Mouse (Mus musculus): ENCODE data around the gene Gna13. TPM values are rescaled to one million over a fixed set of nuclear protein-coding genes. Genes with fewer than 3 reads are reported as not detected.

The Gna13 gene
- 36.9 and 38.0 TPM in 2 replicates for polyA plus RNA-seq (2014; fragmentation: Nextera tagmentation; extraction: Ambion mirVana)

DNA sequence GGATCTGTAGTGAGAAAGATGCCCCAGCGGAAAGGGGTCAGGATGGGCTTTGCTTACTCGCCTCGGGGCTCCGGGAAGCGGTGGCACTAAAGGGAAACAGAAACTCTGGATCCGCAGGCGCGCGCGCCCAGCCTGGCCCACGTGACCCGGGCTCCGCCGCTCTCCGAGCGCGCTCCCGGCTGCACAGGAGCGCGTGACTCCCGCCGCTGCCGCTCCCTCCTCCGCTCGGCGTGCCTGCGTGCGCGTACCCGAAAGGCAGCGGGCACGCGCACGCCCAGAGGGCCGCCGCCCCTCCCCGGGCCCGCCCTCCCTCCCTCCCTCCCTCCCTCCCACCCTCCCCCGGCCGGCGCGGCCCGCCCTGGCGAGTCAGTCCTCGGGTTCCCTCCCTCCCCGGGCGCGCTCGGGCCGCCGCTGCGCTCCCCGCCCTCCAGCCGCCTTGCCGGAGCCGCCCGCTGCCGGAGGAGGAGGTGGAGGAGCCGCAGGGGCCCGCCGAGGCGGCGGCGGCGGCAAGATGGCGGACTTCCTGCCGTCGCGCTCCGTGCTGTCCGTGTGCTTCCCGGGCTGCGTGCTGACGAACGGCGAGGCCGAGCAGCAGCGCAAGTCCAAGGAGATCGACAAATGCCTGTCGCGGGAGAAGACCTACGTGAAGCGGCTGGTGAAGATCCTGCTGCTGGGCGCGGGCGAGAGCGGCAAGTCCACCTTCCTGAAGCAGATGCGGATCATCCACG is at the start of gene Gna13:
Gna13 (plus strand) TSS at position 369 of the 728 bp plus-strand sequence.
- peaks cover 15% of the 10 kb centered on the region for H3K36me3 ChIP-seq (ENCODE audit: control insufficient read depth, insufficient read depth, low read length)
- H3K9ac ChIP-seq (ENCODE audit: low read length): peak within 1 kb of the TSS; percentile 92
- no peaks in the 10 kb centered on the region for H3K9me3 ChIP-seq (ENCODE audit: control insufficient read depth, low read length)
- no peaks in the 10 kb centered on the region for H3K27me3 ChIP-seq (replicated peaks; ENCODE audit: control insufficient read depth, insufficient read depth, low read length)
- peaks cover 41% of the 10 kb centered on the region for H3K4me1 ChIP-seq (replicated peaks; ENCODE audit: control insufficient read depth, insufficient read depth, low read length)
- peak within 1 kb of the TSS; percentile 93 for H3K27ac ChIP-seq (ENCODE audit: low read depth)
- under 1% methylated on average over 51 of the region's 89 CpGs for WGBS
- peak; percentile 76 for ATAC-seq (replicated peaks; ENCODE audit: low FRiP score, low TSS enrichment, low read depth)
- peak; percentile 92 for DNase-seq (ENCODE audit: low spot score)
- peak within 1 kb of the TSS; percentile 60 for H3K4me2 ChIP-seq (ENCODE audit: low read length)
- peak within 1 kb of the TSS; percentile 83 for H3K4me3 ChIP-seq (ENCODE audit: low read depth, low read length)

DNA sequence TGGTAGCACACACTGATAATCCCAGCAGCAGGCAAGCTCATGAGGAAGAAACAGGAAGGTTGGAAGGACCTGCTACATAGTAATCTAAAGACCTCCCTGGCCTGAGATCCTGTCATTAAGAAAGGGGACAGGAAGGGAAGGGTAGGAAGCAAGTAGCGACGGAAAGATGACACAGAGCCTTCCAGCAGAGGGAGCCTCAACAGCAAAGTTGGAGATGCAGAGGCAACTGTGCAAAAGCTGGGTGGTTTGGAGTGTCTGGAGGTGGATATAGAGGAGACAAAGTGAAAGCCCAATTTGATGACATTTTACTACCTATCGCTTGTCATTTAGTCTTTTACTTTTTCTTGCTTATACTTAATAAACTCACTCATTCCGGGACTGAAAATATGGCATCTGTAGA is 45.7 kb upstream of the Gna13 start:
- Histone ChIP-seq H3K27me3 (replicated peaks; ENCODE audit: control insufficient read depth, insufficient read depth, low read length) (peaks cover 4% of the 10 kb centered on the region; the same call in 1 of the 2 replicates), H3K36me3 (ENCODE audit: control insufficient read depth, insufficient read depth, low read length) (no peaks in the 10 kb centered on the region), H3K9me3 (ENCODE audit: control insufficient read depth, low read length) (no peaks in the 10 kb centered on the region), H3K4me2 (ENCODE audit: low read length) (no peak overlapping the region), H3K4me1 (replicated peaks; ENCODE audit: control insufficient read depth, insufficient read depth, low read length) (no peaks in the 10 kb centered on the region), H3K27ac (ENCODE audit: low read depth) (no peak overlapping the region), H3K9ac (ENCODE audit: low read length) (no peak overlapping the region), H3K4me3 (ENCODE audit: low read depth, low read length) (no peak overlapping the region)
- 41% methylated on average over 4 of the region's 4 CpGs for WGBS
- ATAC-seq (replicated peaks; ENCODE audit: low FRiP score, low TSS enrichment, low read depth) (no peak), DNase-seq (ENCODE audit: low spot score) (no peak)

DNA sequence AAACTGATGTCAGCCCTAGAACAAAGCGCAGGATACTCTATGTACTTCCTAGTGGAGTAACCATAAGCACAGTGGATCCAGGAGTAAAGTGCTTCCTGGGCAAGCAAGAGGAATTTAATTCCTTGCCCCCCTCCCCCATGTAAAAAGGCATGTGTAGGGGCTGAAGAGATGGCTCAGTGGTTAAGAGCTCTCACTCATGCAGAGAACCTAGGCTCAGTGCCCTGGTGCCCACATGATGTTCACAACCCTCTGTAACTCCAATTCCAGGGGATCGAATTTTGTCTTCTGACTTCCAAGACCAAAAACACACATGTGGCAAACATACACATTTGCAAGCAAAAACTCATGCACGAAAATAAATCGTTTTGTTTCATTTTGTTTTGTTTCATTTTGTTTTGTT is 43.2 kb upstream of the Gna13 start:
- H3K4me3 ChIP-seq (ENCODE audit: low read depth, low read length): no peak overlapping the region
- H3K4me1 ChIP-seq (replicated peaks; ENCODE audit: control insufficient read depth, insufficient read depth, low read length): no peaks in the 10 kb centered on the region
- H3K4me2 ChIP-seq (ENCODE audit: low read length): no peak overlapping the region
- H3K27ac ChIP-seq (ENCODE audit: low read depth): no peak overlapping the region; the same call in 1 of the 2 replicates
- ATAC-seq (replicated peaks; ENCODE audit: low FRiP score, low TSS enrichment, low read depth) (no peak), DNase-seq (ENCODE audit: low spot score) (no peak)
- 84% methylated on average over 4 of the region's 4 CpGs for WGBS
- H3K27me3 ChIP-seq (replicated peaks; ENCODE audit: control insufficient read depth, insufficient read depth, low read length): no peaks in the 10 kb centered on the region
- H3K9ac ChIP-seq (ENCODE audit: low read length): no peak overlapping the region
- no peaks in the 10 kb centered on the region for H3K9me3 ChIP-seq (ENCODE audit: control insufficient read depth, low read length)
- H3K36me3 ChIP-seq (ENCODE audit: control insufficient read depth, insufficient read depth, low read length): no peaks in the 10 kb centered on the region

DNA sequence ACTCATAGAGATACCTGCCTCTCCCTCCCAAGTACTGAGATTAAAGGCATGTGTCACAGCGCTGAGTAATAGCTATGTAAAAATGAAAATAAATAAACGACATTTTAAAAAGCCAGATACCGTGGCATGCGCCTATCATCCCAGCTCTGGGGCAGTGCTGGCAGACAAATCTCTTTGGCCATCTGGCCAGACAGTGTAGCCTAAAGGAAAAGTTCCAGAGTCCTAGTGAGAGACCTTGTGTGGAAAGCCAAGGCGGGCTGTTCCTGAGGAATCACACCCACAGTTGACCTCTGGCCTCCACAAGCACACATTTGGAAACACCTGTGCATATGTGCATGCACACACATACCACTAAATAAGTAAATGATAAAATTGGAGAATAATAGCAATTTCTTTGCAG is 42.7 kb upstream of the Gna13 start:
- no peaks in the 10 kb centered on the region for H3K36me3 ChIP-seq (ENCODE audit: control insufficient read depth, insufficient read depth, low read length)
- H3K4me2 ChIP-seq (ENCODE audit: low read length): no peak overlapping the region
- no peak overlapping the region; the same call in 1 of the 2 replicates for H3K27ac ChIP-seq (ENCODE audit: low read depth)
- no peaks in the 10 kb centered on the region for H3K9me3 ChIP-seq (ENCODE audit: control insufficient read depth, low read length)
- no peak overlapping the region for H3K9ac ChIP-seq (ENCODE audit: low read length)
- ATAC-seq (replicated peaks; ENCODE audit: low FRiP score, low TSS enrichment, low read depth): no peak
- no peak overlapping the region for H3K4me3 ChIP-seq (ENCODE audit: low read depth, low read length)
- DNase-seq (ENCODE audit: low spot score): no peak
- WGBS: 71% methylated on average over 5 of the region's 5 CpGs
- H3K27me3 ChIP-seq (replicated peaks; ENCODE audit: control insufficient read depth, insufficient read depth, low read length): no peaks in the 10 kb centered on the region
- H3K4me1 ChIP-seq (replicated peaks; ENCODE audit: control insufficient read depth, insufficient read depth, low read length): no peaks in the 10 kb centered on the region

DNA sequence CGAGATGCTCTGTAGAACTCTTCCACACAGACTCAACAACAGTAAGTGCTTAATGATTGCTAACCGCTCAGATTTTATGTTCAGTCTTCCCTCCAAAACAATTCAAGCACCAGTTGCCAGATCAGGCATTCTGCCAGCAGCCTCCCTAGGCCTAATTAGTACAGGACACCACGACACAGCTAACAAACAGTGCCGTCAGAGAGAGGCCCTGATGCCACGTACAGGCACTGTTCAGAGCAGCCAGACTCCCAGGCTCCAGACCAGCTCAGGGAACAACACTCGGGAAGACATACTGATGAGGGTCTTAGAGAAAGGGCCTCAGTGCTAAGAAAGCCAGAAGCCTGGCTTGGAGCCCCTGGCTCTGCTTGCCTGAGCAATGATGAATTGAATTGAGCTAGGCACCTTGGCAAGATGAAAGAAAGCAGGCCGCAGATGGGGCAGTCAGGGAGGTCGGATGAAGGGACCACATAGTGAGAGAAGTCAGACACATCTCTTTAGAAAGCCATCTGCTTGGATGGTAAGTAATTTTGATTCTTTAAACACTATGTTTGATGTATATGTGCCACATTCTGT is 42.2 kb upstream of the Gna13 start:
- Histone ChIP-seq H3K27ac (ENCODE audit: low read depth) (peak overlapping the region; percentile 43; the same call in 1 of the 2 replicates), H3K4me3 (ENCODE audit: low read depth, low read length) (no peak overlapping the region), H3K9me3 (ENCODE audit: control insufficient read depth, low read length) (no peaks in the 10 kb centered on the region), H3K9ac (ENCODE audit: low read length) (no peak overlapping the region), H3K4me2 (ENCODE audit: low read length) (no peak overlapping the region), H3K4me1 (replicated peaks; ENCODE audit: control insufficient read depth, insufficient read depth, low read length) (no peaks in the 10 kb centered on the region), H3K27me3 (replicated peaks; ENCODE audit: control insufficient read depth, insufficient read depth, low read length) (no peaks in the 10 kb centered on the region), H3K36me3 (ENCODE audit: control insufficient read depth, insufficient read depth, low read length) (no peaks in the 10 kb centered on the region)
- no peak for ATAC-seq (replicated peaks; ENCODE audit: low FRiP score, low TSS enrichment, low read depth)
- DNase-seq (ENCODE audit: low spot score): no peak
- 36% methylated on average over 8 of the region's 8 CpGs for WGBS

DNA sequence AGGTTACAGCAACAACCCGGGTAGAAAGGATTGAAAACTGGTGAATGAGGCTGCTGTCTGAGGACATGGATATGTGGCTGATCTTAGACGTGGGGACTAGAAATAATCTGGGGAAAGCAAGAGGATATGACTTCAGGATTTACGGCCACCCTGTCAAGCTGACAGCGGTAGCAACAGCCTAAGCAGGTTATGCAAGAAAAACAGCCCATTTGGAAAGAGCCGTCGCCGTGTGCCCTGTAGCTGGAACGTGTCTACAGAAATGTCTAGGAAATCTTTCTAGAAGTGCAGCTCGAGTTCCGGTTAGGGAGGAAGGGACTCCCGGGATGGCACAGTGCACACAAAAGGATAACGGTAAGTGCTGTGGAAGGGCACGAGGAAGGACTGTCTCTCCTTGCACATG is 36.4 kb upstream of the Gna13 start:
- ATAC-seq (replicated peaks; ENCODE audit: low FRiP score, low TSS enrichment, low read depth): no peak
- Histone ChIP-seq H3K36me3 (ENCODE audit: control insufficient read depth, insufficient read depth, low read length) (no peaks in the 10 kb centered on the region), H3K4me2 (ENCODE audit: low read length) (no peak overlapping the region), H3K9ac (ENCODE audit: low read length) (no peak overlapping the region), H3K9me3 (ENCODE audit: control insufficient read depth, low read length) (no peaks in the 10 kb centered on the region), H3K4me1 (replicated peaks; ENCODE audit: control insufficient read depth, insufficient read depth, low read length) (peaks cover 3% of the 10 kb centered on the region), H3K4me3 (ENCODE audit: low read depth, low read length) (no peak overlapping the region), H3K27me3 (replicated peaks; ENCODE audit: control insufficient read depth, insufficient read depth, low read length) (no peaks in the 10 kb centered on the region), H3K27ac (ENCODE audit: low read depth) (no peak overlapping the region)
- DNase-seq (ENCODE audit: low spot score): no peak
- WGBS: 56% methylated on average over 13 of the region's 13 CpGs

DNA sequence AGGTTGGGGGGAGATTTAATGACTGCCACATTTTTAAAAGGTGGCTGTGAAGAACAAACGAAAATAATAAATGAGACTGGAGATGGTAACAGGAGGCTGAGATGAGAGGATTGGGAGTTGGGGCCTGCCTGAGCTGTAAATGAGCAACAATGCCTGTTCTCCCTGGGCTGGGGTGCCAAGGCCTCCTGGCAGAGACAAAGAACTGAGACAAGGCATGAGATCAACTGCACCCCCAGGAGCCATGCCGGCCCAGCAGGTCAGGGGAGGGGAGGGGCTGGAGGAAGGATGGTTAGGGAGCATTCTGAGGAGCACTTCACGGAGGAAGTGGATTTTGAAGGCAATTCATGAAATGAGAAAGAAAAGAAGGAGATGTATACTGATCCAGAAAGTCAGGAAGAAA is 35.2 kb upstream of the Gna13 start:
- no peaks in the 10 kb centered on the region for H3K36me3 ChIP-seq (ENCODE audit: control insufficient read depth, insufficient read depth, low read length)
- H3K27ac ChIP-seq (ENCODE audit: low read depth): no peak overlapping the region
- H3K4me1 ChIP-seq (replicated peaks; ENCODE audit: control insufficient read depth, insufficient read depth, low read length): peaks cover 3% of the 10 kb centered on the region
- H3K9ac ChIP-seq (ENCODE audit: low read length): no peak overlapping the region
- no peak overlapping the region for H3K4me3 ChIP-seq (ENCODE audit: low read depth, low read length)
- H3K9me3 ChIP-seq (ENCODE audit: control insufficient read depth, low read length): no peaks in the 10 kb centered on the region
- ATAC-seq (replicated peaks; ENCODE audit: low FRiP score, low TSS enrichment, low read depth): no peak
- 41% methylated on average over 3 of the region's 3 CpGs for WGBS
- H3K4me2 ChIP-seq (ENCODE audit: low read length): no peak overlapping the region
- no peaks in the 10 kb centered on the region for H3K27me3 ChIP-seq (replicated peaks; ENCODE audit: control insufficient read depth, insufficient read depth, low read length)
- no peak for DNase-seq (ENCODE audit: low spot score)

DNA sequence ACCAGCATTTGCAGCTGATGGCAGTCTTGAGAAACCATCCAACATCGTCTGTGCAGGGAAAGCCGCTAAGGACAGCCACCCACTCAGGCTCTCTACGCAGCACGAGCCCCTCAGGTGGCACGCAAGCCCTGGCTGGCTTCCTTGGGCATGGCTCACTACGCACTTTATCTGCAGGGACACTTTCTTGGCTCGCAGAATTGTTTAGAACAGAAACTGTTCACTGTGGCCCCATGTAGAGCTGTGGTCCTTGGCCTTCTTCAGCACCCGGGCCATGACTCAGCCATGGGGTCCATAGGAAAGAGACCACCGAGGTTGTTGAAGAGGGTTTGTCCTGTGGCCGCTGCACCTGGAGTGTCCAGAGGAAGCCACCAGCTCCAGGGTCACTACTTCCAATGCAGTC is 34.7 kb upstream of the Gna13 start:
- Histone ChIP-seq H3K27ac (ENCODE audit: low read depth) (no peak overlapping the region), H3K4me1 (replicated peaks; ENCODE audit: control insufficient read depth, insufficient read depth, low read length) (peaks cover 3% of the 10 kb centered on the region), H3K9ac (ENCODE audit: low read length) (no peak overlapping the region), H3K36me3 (ENCODE audit: control insufficient read depth, insufficient read depth, low read length) (no peaks in the 10 kb centered on the region), H3K4me3 (ENCODE audit: low read depth, low read length) (no peak overlapping the region), H3K9me3 (ENCODE audit: control insufficient read depth, low read length) (no peaks in the 10 kb centered on the region), H3K27me3 (replicated peaks; ENCODE audit: control insufficient read depth, insufficient read depth, low read length) (no peaks in the 10 kb centered on the region), H3K4me2 (ENCODE audit: low read length) (no peak overlapping the region)
- DNase-seq (ENCODE audit: low spot score): no peak
- WGBS: 85% methylated on average over 10 of the region's 10 CpGs
- ATAC-seq (replicated peaks; ENCODE audit: low FRiP score, low TSS enrichment, low read depth): no peak

DNA sequence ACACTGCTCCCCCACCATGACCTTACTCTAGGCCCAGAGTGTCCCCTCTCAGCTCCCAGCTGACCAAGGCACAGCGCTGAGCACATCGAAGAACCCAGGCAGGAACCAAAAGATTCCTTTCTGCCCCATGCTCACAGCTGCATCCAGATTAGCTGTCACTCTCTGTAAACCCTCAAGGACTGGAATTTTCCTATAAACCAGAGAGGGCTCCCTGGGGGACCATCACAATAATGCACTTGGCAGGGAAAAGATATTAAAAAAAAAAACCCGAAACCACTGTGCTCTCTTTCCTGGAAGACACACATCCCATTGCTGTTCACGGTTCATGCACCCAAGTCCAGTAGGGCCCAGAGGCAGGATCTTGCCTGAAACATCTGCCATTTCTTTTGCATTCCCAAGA is 33.3 kb upstream of the Gna13 start:
- Histone ChIP-seq H3K9ac (ENCODE audit: low read length) (no peak overlapping the region), H3K4me3 (ENCODE audit: low read depth, low read length) (no peak overlapping the region), H3K36me3 (ENCODE audit: control insufficient read depth, insufficient read depth, low read length) (no peaks in the 10 kb centered on the region), H3K4me1 (replicated peaks; ENCODE audit: control insufficient read depth, insufficient read depth, low read length) (peaks cover 3% of the 10 kb centered on the region), H3K4me2 (ENCODE audit: low read length) (no peak overlapping the region), H3K9me3 (ENCODE audit: control insufficient read depth, low read length) (no peaks in the 10 kb centered on the region), H3K27ac (ENCODE audit: low read depth) (no peak overlapping the region), H3K27me3 (replicated peaks; ENCODE audit: control insufficient read depth, insufficient read depth, low read length) (no peaks in the 10 kb centered on the region)
- 56% methylated on average over 4 of the region's 4 CpGs for WGBS
- no peak for ATAC-seq (replicated peaks; ENCODE audit: low FRiP score, low TSS enrichment, low read depth)
- no peak for DNase-seq (ENCODE audit: low spot score)

All from intestine, embryonic 14.5 days (tissue).